Mouse (Mus musculus) gastrocnemius, postnatal 10 days (tissue): ENCODE measurements around the gene Bpifb1. TPM values are rescaled to one million over a fixed set of nuclear protein-coding genes. Genes with fewer than 3 reads are reported as not detected.
"Not testable (repeated sequence)": the region's sequence is repeated elsewhere in the genome, so short reads cannot be mapped to it uniquely, and the experiment has no call there.

Source experiments
- DNase-seq: peaks from one replicate; pipeline ENCODE4 v3.0.0; 2021; ENCODE audit warnings: mixed read lengths
- long read RNA-seq, 2 experiments: library from polyadenylated mRNA; stranded (forward); transcript quantifications; one replicate each; pipeline ENCODE4 v2.0.0; 2021
- total RNA-seq, 2 experiments: library from RNA; stranded (reverse); gene quantifications; 2 replicates each; pipeline ENCODE4 v1.2.3; 2021

The Bpifb1 gene
- total RNA-seq = not detected
- long read RNA-seq, experiment 1 = 0 reads
- long read RNA-seq, experiment 2 = 0 reads

DNA sequence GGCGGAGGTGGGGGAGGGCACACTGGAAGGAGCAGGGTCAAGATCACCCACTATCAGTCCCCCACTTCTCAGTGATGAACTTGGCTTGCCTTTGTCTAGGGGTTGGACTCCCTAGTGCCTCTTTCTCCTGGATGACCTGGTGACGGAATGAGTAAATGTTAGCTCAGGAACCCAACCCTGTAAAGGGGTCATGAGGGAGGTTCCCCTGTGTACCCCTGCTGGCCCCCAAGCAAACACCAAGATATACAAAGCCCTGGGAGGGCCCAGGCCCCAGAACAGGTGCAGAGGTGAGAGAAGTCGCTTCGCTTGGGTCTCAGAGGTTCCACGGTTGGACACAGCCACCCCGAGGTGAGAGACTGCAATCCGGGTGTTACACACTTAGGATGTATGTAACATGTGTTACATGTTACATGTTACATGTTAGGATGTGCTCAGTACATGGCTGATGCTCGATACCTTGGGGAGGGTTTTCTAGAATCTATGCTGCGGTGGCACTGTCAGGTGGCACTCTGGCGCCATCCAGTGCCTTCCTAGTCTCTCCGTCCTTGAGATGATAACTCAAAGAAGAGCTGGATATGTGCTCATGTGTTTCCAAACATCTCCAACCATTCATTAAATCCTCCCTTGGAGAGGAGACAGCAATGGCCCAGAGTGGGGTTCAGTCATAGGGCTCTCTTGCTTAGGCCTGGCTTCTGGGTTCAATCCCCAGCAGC is at the start of gene Bpifb1:
Gene Bpifb1 (plus strand): TSS at position 273 of the 713 bp plus-strand sequence.
- no peak for DNase-seq

DNA sequence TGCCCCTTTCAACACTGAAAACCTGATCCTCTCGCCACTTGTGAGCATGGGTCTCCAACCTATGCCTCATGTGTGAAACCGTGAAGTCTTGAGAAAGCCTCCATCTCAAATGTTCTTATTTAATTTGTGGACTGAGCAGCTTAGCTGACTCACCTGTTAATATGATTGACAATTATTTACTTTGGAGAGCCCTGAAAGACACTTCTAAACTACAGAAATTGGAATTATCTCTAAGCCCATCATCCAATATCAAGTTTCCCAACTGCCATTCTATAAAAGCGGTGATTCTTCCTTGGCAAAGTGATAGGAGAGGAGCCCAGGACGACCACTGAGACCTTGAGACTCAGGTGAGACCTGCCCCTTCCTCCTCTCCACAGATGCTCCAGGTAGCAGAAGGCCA is 48.0 kb upstream of the Bpifb1 start, which contains the start of gene Bpifa1:
Gene Bpifa1 (plus strand): TSS at position 301 of the 400 bp plus-strand sequence.
- DNase-seq = no peak

DNA sequence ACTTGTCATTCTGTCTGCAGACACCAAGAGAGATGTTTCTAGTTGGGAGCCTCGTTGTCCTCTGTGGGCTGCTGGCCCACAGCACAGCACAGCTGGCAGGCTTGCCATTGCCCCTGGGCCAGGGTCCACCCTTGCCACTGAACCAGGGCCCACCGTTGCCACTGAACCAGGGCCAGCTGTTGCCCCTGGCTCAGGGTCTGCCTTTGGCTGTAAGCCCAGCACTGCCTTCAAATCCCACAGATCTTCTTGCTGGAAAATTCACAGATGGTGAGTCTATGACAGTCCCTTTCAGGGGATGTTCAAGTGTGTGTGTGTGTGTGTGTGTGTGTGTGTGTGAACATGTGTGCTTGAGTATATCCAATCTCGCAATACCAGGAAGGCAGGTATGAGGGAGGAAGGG is 46.9 kb upstream of the Bpifb1 start:
- peak; percentile 6 for DNase-seq

DNA sequence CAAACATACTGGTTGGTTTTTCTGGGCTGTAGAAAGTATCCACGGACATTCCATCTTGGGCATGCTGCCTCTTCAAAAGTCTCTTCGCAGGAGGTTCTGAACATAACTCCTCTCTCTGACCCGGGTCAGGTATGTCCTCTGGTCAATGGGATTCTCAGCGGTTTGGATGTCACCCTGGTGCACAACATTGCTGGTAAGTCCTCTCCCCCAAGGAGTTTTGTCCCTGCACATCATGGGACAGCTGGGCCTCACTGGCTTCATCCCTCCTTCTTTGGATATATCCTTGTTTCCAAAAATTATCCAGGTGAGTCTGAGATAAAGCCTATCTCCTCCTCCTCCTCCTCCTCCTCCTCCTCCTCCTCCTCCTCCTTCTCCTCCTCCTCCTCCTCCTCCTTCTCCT is 43.1 kb upstream of the Bpifb1 start:
- no peak for DNase-seq

DNA sequence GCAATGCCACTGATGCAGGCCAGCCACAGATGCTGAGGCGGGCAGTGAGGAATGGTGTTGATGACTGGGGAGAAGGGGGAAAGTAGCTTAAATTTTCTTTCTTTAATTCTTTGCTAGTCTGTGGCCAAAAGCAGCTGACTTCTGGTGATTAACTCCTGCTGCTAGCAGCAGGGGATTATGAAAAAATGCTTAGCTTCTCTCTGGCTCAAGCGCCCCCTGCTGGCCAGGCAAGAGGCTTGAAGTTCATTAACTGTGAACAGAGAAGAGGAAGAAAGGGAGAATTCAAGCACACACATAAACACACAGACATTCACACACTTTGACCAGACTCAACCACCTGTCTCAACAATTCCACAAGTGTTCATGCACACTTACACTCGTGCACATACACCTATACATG is 32.2 kb upstream of the Bpifb1 start:
- DNase-seq = peak; percentile 58

DNA sequence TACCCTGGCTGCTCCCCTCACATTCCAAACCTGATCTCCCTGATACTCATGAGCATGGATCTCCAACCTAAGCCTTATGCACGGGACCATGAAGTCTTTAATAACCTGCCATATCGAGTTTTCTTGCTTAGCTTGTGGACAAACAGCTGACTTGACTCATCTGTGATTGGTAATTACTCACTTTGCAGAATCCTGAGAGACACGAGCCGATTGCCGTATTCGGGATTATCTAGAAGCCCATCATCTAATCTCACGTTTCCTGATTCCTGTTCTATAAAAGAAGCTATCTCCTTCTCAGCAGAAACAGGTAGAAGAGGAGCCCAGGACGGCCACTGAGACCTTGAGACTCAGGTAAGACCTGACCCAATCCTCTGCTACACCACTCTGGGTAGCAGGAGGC is 28.3 kb upstream of the Bpifb1 start, which contains the start of gene Bpifa5:
Gene Bpifa5 (plus strand): TSS at position 301 of the 400 bp plus-strand sequence.
- DNase-seq = no peak

DNA sequence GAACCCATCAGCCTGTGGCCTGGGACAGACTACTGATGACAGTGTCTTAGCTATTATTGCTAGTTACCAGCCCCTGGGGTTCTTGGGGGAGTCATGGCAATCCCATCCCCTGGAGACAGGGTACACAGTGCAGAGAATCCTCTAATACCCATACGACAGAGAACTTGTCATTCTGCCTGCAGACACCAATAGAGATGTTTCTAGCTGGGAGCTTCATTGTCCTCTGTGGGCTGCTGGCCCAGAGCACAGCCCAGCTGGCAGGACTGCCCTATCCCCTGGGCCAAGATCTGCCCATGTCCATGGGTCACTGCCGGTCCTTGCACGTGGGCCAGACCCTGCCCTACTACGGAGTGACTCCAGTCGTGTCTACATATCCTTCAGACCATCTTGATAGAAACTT is 27.3 kb upstream of the Bpifb1 start:
- no peak for DNase-seq

DNA sequence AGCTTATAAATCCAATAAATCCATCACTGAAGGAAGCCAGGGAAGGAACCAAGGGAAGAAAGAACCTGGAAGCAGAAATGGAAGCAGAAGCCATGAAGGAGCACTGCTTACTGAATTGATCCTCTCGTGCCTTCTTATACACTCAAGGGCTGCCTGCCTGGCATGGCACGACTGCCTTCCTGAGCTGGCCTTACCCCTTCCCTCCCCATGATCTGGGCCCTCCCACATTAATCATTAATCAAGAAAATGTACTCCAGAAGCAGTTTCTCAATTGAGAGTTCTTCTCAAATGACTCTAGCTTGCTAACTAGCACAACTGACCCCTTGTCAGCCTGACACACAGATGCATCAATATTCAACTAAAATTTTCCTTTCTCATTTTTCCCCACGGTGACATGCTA is 21.4 kb upstream of the Bpifb1 start:
- no peak for DNase-seq

DNA sequence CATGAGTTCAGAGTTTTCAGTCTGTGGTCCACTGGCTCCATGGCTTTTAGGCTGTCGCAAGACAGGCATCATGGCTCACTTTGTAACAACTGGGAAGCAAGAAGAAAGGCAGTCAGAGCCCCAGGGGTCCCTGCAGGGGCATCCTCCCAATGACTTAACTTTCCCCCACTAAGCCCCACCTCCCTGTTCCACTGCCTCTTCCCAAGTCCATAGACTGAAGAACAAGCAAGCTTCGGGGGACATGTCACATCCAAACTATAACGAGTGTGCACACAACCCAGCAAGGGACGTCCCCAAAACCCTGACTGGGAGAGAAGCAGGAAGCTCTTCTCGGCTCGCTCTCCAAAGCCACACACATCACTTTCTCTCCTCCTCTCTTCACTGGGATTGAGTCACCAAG is 19.0 kb upstream of the Bpifb1 start:
- DNase-seq = no peak

DNA sequence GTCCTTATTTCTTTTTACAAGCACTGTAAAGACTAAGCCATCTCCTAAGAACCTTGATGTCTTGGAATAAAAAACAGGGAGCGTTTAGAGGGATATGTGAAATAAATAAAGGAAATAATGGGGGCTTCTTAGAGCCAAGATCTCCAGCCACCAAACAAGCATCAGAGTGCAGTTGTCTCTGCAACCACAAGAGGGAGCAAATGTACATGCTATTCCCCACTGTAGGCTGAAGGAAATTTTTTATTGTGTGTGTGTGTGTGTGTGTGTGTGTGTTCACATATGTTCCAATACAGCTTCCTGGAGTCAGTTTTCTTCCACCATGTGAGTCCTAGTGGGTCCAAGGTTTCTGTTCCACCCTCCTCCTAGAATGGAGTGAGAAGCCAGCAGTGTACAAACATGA is 17.3 kb upstream of the Bpifb1 start:
- DNase-seq = peak; percentile 29

DNA sequence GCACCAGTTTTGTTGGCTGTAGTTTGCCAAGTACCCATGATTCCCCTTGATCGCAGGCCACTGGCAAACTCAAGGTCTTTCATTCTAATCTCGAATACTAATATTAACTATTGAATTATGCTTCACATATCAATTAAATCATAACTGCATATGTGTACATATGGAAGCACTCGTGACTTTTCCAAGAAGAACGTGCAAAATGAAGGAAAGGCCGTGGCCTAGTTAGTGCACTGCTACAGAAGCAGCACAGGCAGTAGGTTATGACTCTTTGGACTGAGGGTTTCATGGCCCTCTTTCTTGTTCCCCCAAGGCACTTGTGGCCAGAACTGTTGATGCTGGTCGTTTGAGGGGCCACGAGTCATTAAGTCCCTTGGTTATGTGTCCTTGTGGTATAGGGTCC is 8.7 kb upstream of the Bpifb1 start:
- not testable (repeated sequence) for DNase-seq

DNA sequence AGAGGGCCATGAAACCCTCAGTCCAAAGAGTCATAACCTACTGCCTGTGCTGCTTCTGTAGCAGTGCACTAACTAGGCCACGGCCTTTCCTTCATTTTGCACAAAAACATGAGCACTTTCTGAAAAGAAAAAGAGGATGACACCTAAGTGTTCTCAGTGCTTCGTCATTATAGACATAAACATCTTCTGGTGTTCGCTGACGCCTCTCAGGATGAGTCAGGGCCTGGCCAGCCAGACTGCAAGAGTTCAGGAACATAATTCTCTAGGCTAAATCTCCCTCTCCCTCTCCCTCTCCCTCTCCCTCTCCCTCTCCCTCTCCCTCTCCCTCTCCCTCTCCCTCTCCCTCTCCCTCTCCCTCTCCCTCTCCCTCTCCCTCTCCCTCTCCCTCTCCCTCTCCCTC is 7.6 kb upstream of the Bpifb1 start:
- not testable (repeated sequence) for DNase-seq

DNA sequence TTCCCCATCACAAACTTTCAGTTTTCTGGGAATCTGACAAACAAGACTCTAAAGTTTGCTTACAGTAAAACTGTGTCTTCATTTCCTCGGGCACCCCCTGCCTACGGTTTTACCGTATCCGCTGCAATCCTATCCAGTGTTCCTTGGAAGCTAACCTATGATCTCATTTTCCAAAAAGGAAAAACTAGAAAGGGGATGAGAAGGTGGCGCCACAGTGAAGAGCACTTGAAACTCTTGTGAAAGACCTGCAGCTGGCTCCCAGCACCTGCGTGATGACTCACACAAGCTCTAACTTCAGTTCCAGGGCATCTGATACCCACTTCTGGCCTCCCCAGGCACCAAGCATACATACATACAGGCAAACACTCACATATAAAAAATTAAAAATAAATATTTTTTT is 5.3 kb upstream of the Bpifb1 start:
- no peak for DNase-seq

DNA sequence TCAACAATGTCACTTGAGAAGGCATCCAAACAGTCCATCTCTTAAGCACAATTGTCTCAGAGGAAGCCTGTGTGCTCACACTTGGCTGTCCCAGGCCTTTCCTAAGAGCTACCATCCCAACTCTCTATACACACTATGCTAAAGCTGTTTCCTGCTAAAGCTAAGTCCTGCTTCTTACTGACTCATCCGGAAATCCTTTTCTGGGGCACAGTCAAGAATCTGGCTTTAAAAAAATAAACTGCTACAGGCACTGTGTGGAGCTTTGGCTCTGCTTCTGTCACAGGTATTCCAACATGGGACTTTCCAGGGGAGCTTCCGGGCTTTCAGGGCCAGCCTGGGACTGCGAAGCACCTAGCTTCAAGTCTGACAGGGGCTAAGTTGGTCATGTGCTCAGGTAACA is 4.9 kb upstream of the Bpifb1 start:
- no peak for DNase-seq

DNA sequence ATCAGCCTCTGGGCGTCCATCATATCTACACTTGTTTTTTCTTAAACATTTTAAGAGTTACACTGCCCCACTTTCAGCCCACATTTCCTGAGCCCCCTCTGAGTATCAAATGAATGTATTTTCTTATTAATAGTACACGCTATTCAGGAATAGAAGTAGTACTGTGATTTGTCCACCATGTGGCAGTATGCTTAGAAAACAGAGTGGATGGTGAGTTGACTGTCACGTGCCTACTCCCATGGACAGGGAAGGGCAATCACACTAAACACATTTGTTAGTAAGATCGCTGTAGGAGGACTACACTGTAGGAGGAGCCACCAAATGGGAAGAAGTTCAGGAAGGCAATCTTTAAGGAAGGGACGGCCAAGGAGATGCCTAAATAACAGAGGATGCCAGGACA is 3.1 kb upstream of the Bpifb1 start:
- no peak for DNase-seq

DNA sequence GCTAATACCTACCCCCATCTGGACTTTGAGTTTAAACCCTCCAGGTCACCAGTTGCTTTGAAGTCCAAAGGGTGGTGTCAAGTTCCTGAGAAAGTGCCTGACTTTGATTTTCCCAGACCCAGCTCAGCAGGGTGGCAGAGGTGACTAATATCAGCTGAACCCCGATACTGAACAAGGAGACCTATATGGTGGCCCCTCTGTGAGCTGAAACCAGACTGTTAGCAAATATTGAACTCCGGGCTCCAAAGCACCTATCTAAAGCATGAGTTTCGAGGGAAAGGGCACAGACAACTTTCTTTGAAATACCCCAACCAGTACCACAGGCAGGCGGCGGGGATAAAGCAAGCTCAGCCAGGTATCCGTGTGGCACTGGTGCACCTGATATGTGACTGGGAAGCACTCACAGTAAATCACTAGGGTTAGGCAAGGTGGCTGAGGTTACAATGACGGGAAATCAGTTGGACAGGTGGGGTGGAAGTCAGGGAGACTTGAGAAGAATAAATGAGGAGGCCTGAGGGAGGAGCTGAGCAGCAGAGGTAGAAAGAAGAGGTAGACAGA is 662 bp upstream of the Bpifb1 start:
- DNase-seq = no peak

DNA sequence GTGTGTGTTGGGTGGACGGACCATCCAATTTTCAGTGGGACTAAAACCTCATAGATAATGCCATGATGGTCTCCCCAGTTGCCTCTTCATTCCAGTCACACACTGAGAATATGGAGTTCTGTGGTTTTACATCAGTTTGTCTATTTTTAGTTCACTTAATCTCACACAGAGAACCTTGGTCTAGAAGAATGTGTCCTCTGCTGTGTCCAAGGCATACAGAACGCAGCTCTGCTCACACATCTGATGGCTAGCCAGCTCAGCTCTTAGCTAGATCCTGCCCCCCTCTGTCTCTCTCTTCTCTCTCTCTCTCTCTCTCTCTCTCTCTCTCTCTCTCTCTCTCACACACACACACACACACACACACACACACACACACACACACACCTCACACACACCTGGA is 1.5 kb downstream of the Bpifb1 start:
- DNase-seq = no peak

DNA sequence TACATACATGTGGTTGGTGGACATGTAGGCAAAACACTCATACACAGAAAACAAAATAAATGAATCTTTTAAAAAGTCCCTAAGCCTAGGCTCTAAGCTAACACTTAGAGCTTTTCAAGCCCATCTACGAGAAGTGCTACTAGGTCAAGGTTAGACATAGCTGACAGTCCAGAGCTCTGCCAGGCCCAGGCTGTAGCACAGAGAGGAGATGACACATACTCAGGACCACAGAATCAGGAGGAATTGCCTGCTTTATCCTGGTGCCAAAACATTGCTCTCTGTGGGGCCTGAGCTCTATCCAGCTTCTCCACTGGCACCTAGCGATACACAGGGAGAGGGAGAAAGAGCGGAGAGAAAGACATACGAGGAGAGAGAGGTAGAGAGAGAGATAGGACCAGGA is 2.5 kb downstream of the Bpifb1 start:
- DNase-seq = no peak

DNA sequence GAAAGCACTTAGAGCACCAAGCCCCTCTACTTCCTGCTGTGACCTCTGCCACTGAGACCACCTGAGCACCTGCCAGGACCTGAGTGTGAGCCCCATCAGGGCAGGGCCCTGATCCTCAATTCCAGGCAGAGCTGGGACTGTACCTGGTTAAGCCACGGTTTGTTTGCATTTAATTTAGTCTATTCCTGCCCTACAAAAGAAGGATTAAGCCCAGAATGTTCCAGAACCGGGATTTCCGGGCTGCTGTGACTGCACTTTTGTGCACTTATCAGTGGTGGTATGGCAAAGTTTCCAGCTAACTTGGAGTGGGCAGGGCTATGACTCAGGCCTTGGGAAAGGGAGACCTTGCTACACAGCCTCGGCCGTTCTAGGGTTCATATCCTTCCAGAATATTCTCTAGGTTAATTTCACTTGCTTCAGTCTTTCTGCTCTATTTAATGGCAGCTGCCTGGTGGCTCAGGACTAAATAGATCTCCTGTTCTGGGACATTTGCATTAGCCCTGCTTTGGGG is 3.4 kb downstream of the Bpifb1 start:
- DNase-seq = no peak

DNA sequence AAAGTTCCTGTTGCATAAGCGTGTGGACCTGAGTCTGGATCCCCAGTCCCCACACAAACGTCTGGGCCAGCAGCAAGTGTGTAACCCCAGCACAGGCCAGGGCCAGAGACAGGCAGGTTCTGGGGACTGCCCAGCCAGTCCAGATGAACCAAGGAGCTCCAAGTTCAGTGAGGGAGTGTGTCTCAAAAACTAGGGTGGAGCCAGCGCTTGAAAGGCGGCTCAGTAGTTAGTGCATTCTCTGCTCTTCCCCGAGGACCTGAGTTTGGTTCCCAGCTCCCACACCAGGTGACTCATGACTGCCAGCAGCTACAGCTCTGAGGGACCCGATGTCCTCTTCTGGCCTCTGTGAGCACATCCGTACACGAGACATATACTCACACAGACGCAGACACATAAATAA is 6.4 kb downstream of the Bpifb1 start:
- DNase-seq = no peak

DNA sequence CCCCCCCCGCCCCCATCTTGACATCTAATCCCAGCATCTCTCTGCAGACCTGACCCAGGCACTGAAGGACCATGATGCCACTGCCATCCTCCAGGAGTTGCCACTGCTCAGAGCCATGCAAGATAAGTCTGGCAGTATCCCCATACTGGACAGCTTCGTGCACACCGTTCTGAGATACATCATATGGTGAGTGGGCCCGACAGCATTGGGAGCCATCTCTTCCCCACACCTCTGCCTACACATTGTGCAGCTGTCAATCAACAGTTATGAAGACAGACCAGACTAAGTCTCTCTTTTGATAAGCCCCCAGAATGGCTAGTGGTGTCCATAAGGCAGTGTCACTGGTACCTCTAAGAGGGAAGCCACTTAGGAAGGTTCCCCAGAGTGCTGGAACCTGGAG is 14.0 kb downstream of the Bpifb1 start:
- no peak for DNase-seq

DNA sequence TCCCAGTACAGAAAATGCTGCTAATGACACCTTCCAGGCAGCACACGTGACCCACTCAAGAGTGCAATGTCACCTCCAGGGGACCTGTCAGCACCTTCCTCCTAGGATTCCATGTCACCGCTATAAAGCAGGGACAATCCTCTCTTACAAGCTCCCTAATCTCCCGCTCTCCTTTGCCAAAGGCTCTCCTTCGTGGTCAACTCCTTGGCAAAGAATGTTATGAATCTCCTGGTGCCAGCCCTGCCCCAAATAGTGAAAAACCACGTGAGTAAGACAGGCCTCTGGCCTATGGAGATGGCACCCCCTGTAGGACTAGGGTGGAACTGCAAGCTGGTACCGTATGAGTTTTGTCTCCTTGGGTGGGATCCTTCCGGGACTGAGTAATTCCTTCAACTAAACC is 16.3 kb downstream of the Bpifb1 start:
- DNase-seq = peak; percentile 31

DNA sequence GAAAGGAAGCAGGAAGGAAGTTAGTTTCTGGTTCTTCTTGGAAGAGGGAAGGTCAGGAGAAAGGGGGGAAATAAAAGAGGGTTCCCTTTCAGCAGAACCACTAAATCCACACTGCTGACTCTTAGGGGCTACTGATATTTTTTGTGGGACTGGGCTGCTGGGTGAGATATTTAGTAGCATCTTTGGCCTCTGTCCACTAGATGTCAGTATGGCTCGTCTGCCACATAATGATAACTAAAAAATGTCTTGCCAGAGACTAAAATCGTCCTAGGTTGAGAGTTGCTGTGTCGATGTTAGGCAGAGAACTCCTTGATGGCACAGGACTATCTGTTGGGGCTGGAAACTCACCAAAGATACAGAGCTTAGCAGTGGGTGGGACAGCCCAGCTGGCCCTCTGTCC is 18.5 kb downstream of the Bpifb1 start:
- DNase-seq = no peak

DNA sequence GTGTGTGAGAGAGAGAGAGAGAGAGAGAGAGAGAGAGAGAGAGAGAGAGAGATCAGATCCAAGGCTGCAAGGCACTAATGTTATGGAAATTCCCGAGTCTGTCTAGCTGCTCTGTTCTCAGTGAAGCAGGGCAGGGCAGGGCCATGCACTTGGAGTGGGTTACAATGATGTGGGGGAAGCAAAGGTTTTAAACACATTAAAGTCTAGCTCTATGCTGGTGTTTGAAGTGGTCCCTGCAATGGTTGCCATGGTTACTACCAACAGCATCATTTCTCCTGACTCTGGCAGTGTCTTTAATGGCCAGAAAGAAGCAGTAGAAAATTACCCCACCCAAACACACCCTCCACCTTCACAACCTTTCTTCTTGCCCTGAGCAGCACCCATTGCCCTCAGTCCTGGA is 20.5 kb downstream of the Bpifb1 start:
- DNase-seq = no peak
